ENCODE assay signal across 16 mouse cellular contexts in the genomic region with DNA sequence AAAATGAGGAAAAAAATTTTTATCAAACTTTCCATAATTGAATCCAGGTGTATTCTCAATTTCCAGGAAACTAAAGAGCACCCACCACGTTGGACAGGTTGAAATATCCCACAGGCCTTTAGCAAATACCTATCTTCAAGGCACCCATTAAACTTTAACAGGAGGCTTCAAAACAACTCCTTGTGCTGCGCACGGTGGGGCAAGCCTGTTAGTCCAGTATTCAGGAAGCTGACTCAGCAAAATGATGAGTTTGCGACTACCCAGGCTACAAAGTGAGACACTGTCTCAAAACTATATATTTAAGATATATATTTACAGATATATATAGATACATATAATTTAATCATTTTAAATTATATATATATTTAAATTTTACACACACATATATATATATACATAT. TPM values are rescaled to one million over a fixed set of nuclear protein-coding genes. Genes with fewer than 3 reads are reported as not detected.
A peak's percentile ranks its signal among the peaks of the same experiment; 100 is the strongest.
DNase-seq lines count a peak whose midpoint lies in the region.
"Had no signal": no experiment of that assay in that cellular context is flagged by ENCODE, and none has a peak within 500 bp of the region (broad histone marks: within the 10 kb centered on the region; RNA-seq: fewer than 3 reads in every experiment).

No protein-coding gene starts in this region.

- intact Hi-C loops in heart, postnatal 36 days (cut with DNase I), result no loop called here
- intact Hi-C loops in left cerebral cortex, postnatal 10 days (cut with DNase I), result no loop called here

- DNase-seq in heart, adult 11 months, result peak; percentile 33
- no peak for DNase-seq in heart, postnatal 36 days
- DNase-seq in 416B (ENCODE audit: low read depth), result peak; percentile 21
- peak; percentile 79 for DNase-seq in kidney, adult 9 months
- DNase-seq in kidney, postnatal 36 days, result peak; percentile 58 to 69
- no peak for DNase-seq in left cerebral cortex, postnatal 10 days (ENCODE audit: extremely low spot score in 1 of 2, low spot score in 2 of 2)
- no peak for DNase-seq in liver
- no peak for DNase-seq in adipocyte (ENCODE audit: low spot score)
- DNase-seq: adrenal gland, adult 2 months; cerebellum, adult 8-10 months; cerebellum, postnatal 25 days; gastrocnemius, postnatal 25 days; heart, adult 18-20 months; lung, postnatal 36 days; right cerebral cortex, postnatal 25 days; thymus, postnatal 14 days had no signal

RNA-seq across cellular contexts. Expression of a gene that starts 24.9 kb away (rescaled TPM):
- 1 to 10 TPM; 4.8 to 5.2 TPM for total RNA-seq in heart, postnatal 36 days (2021)
- total RNA-seq in left cerebral cortex, postnatal 10 days (2021), result 10 to 100 TPM; 27.1 to 28.7 TPM

RNA-seq across cellular contexts. Expression of a gene that starts 31.5 kb away (rescaled TPM):
- under 1 TPM; 0.30 to 0.75 TPM for total RNA-seq in heart, postnatal 36 days (2021)
- total RNA-seq in left cerebral cortex, postnatal 10 days (2021), result 1 to 10 TPM in 1 of 2 experiments, under 1 TPM in 1; 0.69 to 1.1 TPM

Comparison
In these comparisons a context has a peak if more than half of its experiments do, and no peak if none do; other contexts are left out.
1. DNase-seq: peak in heart, adult 11 months (single experiment), 416B (single experiment), kidney, adult 9 months (single experiment) and kidney, postnatal 36 days (2 of 2); none in heart, postnatal 36 days (0 of 2), left cerebral cortex, postnatal 10 days (0 of 2), liver (single experiment) and adipocyte (single experiment).
2. RNA of a gene that starts 24.9 kb away (total RNA-seq): 27.1 to 28.7 TPM in left cerebral cortex, postnatal 10 days; 4.8 to 5.2 TPM in heart, postnatal 36 days; every median in the first group is over 4 times any median in the second.